Mouse (Mus musculus): ENCODE data around the gene Wipf1.

- TF ChIP-seq CTCF (IDR thresholded peaks at IDR 0.05; ENCODE audit: control insufficient read depth, insufficient read depth, insufficient read length) (no peak), CEBPB (IDR thresholded peaks at IDR 0.05; ENCODE audit: low read depth) (no peak), MAX (IDR thresholded peaks at IDR 0.05) (no peak), MYOG (IDR thresholded peaks at IDR 0.05; ENCODE audit: control insufficient read depth, extremely low read depth, insufficient read length) (no peak), USF1 (IDR thresholded peaks at IDR 0.05; ENCODE audit: low read depth) (no peak)
These were observed 34.2 kb upstream of the Wipf1 start for GRCm38 (mm10) chr2:73563690-73564089.

Data from C2C12 (cell line).